Mouse (Mus musculus) limb, embryonic 14.5 days (tissue): ENCODE measurements around the gene Cdkl4. TPM values are rescaled to one million over a fixed set of nuclear protein-coding genes. Genes with fewer than 3 reads are reported as not detected.

Source experiments
- ATAC-seq: fragments of 200-750 bp; cut with Nextera tagmentation; 2 replicates; pipeline ENCODE4 v1.8.0; 2017; ENCODE audit warnings: low read depth, moderate number of reproducible peaks, moderate TSS enrichment; ENCODE audit not compliant: low FRiP score
- DNase-seq: peaks from one replicate; pipeline ENCODE4 v3.0.0-alpha.2; 2015; ENCODE audit warnings: low spot score
- H3K27ac ChIP-seq: fragments of 300-500 bp; sonication (generic); replicated peaks from 2 replicates; pipeline ENCODE4 v1.5.1; 2014; ENCODE audit warnings: low read depth, mild to moderate bottlenecking, low read length, moderate library complexity, mixed read lengths
- H3K27me3 ChIP-seq: fragments of 300-500 bp; sonication (generic); 2 replicates; pipeline ENCODE4 v1.6.1; 2014; ENCODE audit warnings: low read length, mixed read lengths; ENCODE audit not compliant: control insufficient read depth, insufficient read depth
- H3K36me3 ChIP-seq: fragments of 300-500 bp; sonication (generic); 2 replicates; pipeline ENCODE4 v1.6.1; 2014; ENCODE audit warnings: mild to moderate bottlenecking, low read length, moderate library complexity, mixed read lengths; ENCODE audit not compliant: control insufficient read depth, insufficient read depth
- H3K4me1 ChIP-seq: fragments of 300-500 bp; sonication (generic); 2 replicates; pipeline ENCODE4 v1.6.1; 2014; ENCODE audit warnings: antibody characterized with exemption, low read length, mixed read lengths; ENCODE audit not compliant: control insufficient read depth, insufficient read depth
- H3K4me2 ChIP-seq: fragments of 300-500 bp; sonication (generic); replicated peaks from 2 replicates; pipeline ENCODE4 v1.6.1; 2014; ENCODE audit warnings: low read depth, mild to moderate bottlenecking, low read length, moderate library complexity; ENCODE audit not compliant: severe bottlenecking
- H3K4me3 ChIP-seq: fragments of 300-500 bp; sonication (generic); replicated peaks from 2 replicates; pipeline ENCODE4 v1.5.1; 2014; ENCODE audit warnings: low read length
- H3K9ac ChIP-seq: fragments of 300-500 bp; sonication (generic); 2 replicates; pipeline ENCODE4 v1.6.1; 2014; ENCODE audit warnings: mild to moderate bottlenecking, low read depth, low read length, moderate library complexity; ENCODE audit not compliant: severe bottlenecking
- H3K9me3 ChIP-seq: fragments of 300-500 bp; sonication (generic); 2 replicates; pipeline ENCODE4 v1.6.1; 2016; ENCODE audit warnings: low read length; ENCODE audit not compliant: control insufficient read depth
- POLR2A ChIP-seq: fragments of 200-500 bp; IDR thresholded peaks from 2 replicates; pipeline ENCODE4 v1.8.0; 2012; ENCODE audit warnings: inconsistent platforms, mild to moderate bottlenecking, moderate library complexity, borderline replicate concordance; ENCODE audit not compliant: insufficient read depth, insufficient read length; ENCODE audit errors: extremely low read depth
- WGBS: fragments of 180-500 bp; shearing (Covaris S2); extraction: QIAGEN DNeasy Blood & Tissue Kit; methylation state at CpG from one replicate; pipeline ENCODE4 v1.1.7; 2014; 5-methylcytosine and 5-hydroxymethylcytosine counted together
- polyA plus RNA-seq, 2 experiments: library from polyadenylated mRNA; depleted of rRNA in 1 of 2; stranded (reverse) in 1 of 2; unstranded in 1 of 2; fragments of >200 nt; fragmentation: Nextera tagmentation in 1 of 2; extraction: Ambion mirVana in 1 of 2; gene quantifications; 2 replicates each; pipeline versions ENCODE4 v1.2.1 to v1.2.3; 2012 to 2014

Cdkl4 gene
- 0.24 and 0.26 TPM in 2 replicates for polyA plus RNA-seq (2012; rRNA removed)
- polyA plus RNA-seq (2014; fragmentation: Nextera tagmentation; extraction: Ambion mirVana): 0.06 and 0.19 TPM in 2 replicates

GRCm38 (mm10) chr17:80577639-80578038, at the start of gene Cdkl4:
TSS of gene Cdkl4 (minus strand) at chr17:80577813.
- peak within 1 kb of the TSS; percentile 63 for H3K9ac ChIP-seq
- DNase-seq (no peak), ATAC-seq (no peak)
- peaks cover 6% of the 10 kb centered on the region; the same call in 1 of the 2 replicates for H3K4me1 ChIP-seq
- no peak within 1 kb of the TSS for H3K27ac ChIP-seq
- peak within 1 kb of the TSS; percentile 94 for H3K4me2 ChIP-seq
- H3K4me3 ChIP-seq: peak within 1 kb of the TSS; percentile 46
- H3K27me3 ChIP-seq: no peaks in the 10 kb centered on the region
- TF ChIP-seq POLR2A: no peak
- H3K36me3 ChIP-seq: peaks cover 21% of the 10 kb centered on the region
- WGBS: 74% methylated on average over 15 of the region's 15 CpGs
- no peaks in the 10 kb centered on the region for H3K9me3 ChIP-seq

GRCm38 (mm10) chr17:80624979-80625378, 47.4 kb upstream of the Cdkl4 start:
- no peaks in the 10 kb centered on the region for H3K4me1 ChIP-seq
- no peak overlapping the region for H3K4me3 ChIP-seq
- H3K9me3 ChIP-seq: no peaks in the 10 kb centered on the region
- H3K27me3 ChIP-seq: no peaks in the 10 kb centered on the region
- DNase-seq (no peak), ATAC-seq (peak; percentile 60)
- H3K36me3 ChIP-seq: peaks cover 19% of the 10 kb centered on the region
- H3K9ac ChIP-seq: no peak overlapping the region
- H3K27ac ChIP-seq: no peak overlapping the region
- no peak overlapping the region for H3K4me2 ChIP-seq
- TF ChIP-seq POLR2A: no peak

DNA sequence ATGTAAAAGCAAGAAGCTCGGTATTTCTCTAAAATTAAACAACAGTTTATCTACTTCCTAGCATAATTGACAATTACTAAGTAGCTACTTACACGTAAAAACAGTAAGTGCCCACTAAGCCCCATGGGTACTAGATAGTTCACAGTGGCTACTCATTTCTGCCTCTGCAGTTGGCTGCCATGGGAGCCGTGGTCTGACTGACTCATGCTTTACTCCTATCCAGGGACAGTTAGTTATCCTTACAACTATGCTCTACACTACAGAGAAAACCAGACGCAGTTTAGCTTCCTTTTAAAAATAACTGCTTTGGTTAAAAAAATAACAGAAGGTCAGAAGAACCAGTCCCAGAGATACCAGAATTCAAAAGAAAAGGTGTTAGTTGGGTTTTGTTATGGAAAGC, 44.1 kb upstream of the Cdkl4 start:
- H3K4me3 ChIP-seq: no peak overlapping the region
- no peak for TF ChIP-seq POLR2A

GRCm38 (mm10) chr17:80620786-80621423, 43.3 kb upstream of the Cdkl4 start:
- no peaks in the 10 kb centered on the region for H3K4me1 ChIP-seq
- H3K9me3 ChIP-seq: no peaks in the 10 kb centered on the region
- DNase-seq (peak; percentile 75), ATAC-seq (peak; percentile 35; the same call in 1 of the 2 replicates)
- no peak for TF ChIP-seq POLR2A
- no peak overlapping the region for H3K4me3 ChIP-seq
- peaks cover 28% of the 10 kb centered on the region for H3K36me3 ChIP-seq
- H3K27me3 ChIP-seq: no peaks in the 10 kb centered on the region
- H3K4me2 ChIP-seq: no peak overlapping the region
- H3K9ac ChIP-seq: no peak overlapping the region
- H3K27ac ChIP-seq: no peak overlapping the region
- 45% methylated on average over 5 of the region's 5 CpGs for WGBS

More for the DNA sequence above, 44.1 kb upstream of the Cdkl4 start:
- Histone ChIP-seq H3K27me3 (no peaks in the 10 kb centered on the region), H3K9ac (no peak overlapping the region), H3K27ac (no peak overlapping the region), H3K9me3 (no peaks in the 10 kb centered on the region), H3K36me3 (peaks cover 30% of the 10 kb centered on the region), H3K4me1 (no peaks in the 10 kb centered on the region), H3K4me2 (no peak overlapping the region)
- no peak for DNase-seq
- WGBS: 78% methylated on average over 4 of the region's 4 CpGs
- ATAC-seq: no peak

DNA sequence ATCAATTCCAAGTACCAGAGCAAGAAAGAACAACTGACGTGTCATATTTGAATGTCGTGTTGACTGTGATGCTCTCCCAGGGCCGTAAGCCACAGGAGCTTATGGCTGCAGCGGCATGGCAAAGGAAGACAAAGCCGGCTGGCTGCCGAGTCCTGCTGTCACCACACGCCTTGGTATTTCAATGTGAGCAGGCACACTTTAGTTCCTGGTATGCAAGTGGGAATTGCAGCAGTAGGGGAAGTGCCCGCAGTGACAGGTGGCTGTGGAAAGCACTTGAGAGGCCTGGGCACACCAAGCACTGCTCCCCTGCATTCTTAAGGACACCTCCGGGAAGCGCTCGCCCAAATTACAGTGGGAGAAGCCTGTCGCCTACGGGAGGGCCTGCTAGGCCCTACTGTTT, 41.9 kb upstream of the Cdkl4 start:
- H3K4me1 ChIP-seq: no peaks in the 10 kb centered on the region
- H3K36me3 ChIP-seq: peaks cover 38% of the 10 kb centered on the region
- H3K9ac ChIP-seq: no peak overlapping the region
- no peaks in the 10 kb centered on the region for H3K27me3 ChIP-seq
- 88% methylated on average over 13 of the region's 13 CpGs for WGBS
- no peak overlapping the region for H3K27ac ChIP-seq
- ATAC-seq (no peak), DNase-seq (no peak)
- H3K4me3 ChIP-seq: no peak overlapping the region
- H3K4me2 ChIP-seq: no peak overlapping the region
- no peak for TF ChIP-seq POLR2A
- H3K9me3 ChIP-seq: no peaks in the 10 kb centered on the region
